Mouse (Mus musculus): ENCODE data around the gene Plcg2.

Plcg2 gene

GRCm38 (mm10) chr8:117645486-117645885, 147.4 kb downstream of the Plcg2 start:
- DNase-seq = no peak

GRCm38 (mm10) chr8:117646020-117646419, 147.9 kb downstream of the Plcg2 start:
- DNase-seq = peak; percentile 72

- no peak for DNase-seq
Measured at GRCm38 (mm10) chr8:117646440-117646839, 148.3 kb downstream of the Plcg2 start.

GRCm38 (mm10) chr8:117652318-117652717, 154.2 kb downstream of the Plcg2 start:
- no peak for DNase-seq

GRCm38 (mm10) chr8:117658990-117659389, 160.9 kb downstream of the Plcg2 start:
- DNase-seq = no peak

GRCm38 (mm10) chr8:117660358-117661031, 162.4 kb downstream of the Plcg2 start:
- DNase-seq = peak; percentile 21

GRCm38 (mm10) chr8:117667349-117668124, 169.4 kb downstream of the Plcg2 start:
- DNase-seq = no peak

GRCm38 (mm10) chr8:117670461-117670860, 172.4 kb downstream of the Plcg2 start:
- DNase-seq = no peak

- no peak for DNase-seq
Measured at GRCm38 (mm10) chr8:117672558-117672957, 174.5 kb downstream of the Plcg2 start.

GRCm38 (mm10) chr8:117673430-117673830, 175.3 kb downstream of the Plcg2 start, which contains the start of gene Sdr42e1:
Gene Sdr42e1 (minus strand): TSS chr8:117673689.
- DNase-seq = peak; percentile 69

GRCm38 (mm10) chr8:117675171-117675570, 177.1 kb downstream of the Plcg2 start:
- DNase-seq = no peak

GRCm38 (mm10) chr8:117676460-117676859, 178.4 kb downstream of the Plcg2 start:
- DNase-seq = no peak

- no peak for DNase-seq
Measured at GRCm38 (mm10) chr8:117677011-117677410, 178.9 kb downstream of the Plcg2 start.

- no peak for DNase-seq
Measured at GRCm38 (mm10) chr8:117678650-117679049, 180.6 kb downstream of the Plcg2 start.

GRCm38 (mm10) chr8:117683925-117684472, 185.9 kb downstream of the Plcg2 start:
- no peak for DNase-seq

- no peak for DNase-seq
Measured at GRCm38 (mm10) chr8:117684504-117684903, 186.4 kb downstream of the Plcg2 start.

Measured in kidney, postnatal 10 days (tissue).